In the genomic region with DNA sequence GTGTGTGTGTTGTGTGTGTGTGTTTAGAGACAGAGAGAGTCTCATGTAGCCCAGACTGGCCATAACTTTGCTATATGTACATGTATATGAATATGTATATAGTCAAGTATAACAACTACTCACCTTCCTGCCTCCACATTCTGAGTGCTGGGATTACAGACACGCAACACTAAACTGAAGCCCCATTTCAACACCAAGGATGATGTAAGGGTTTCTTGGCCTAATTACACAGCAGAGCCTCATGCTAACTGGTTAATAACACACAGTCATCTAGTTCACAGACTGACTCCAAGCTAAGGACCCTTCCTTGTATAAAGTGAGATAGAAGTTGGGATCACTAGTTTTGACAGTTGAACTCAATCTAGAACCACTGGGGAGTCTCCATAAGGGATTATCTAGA, we compare ENCODE assay signal across 16 mouse cellular contexts.
"Had no signal": no experiment of that assay in that cellular context is flagged by ENCODE, and none has a peak within 500 bp of the region (broad histone marks: within the 10 kb centered on the region; RNA-seq: fewer than 3 reads in every experiment).

No protein-coding gene starts in this region.

- ATAC-seq: lung, postnatal 0 days; midbrain, embryonic 13.5 days; midbrain, embryonic 15.5 days had no signal

- H3K27ac ChIP-seq: lung, embryonic 15.5 days; macrophage; midbrain, embryonic 13.5 days; midbrain, embryonic 15.5 days; neural tube, embryonic 12.5 days; stomach, embryonic 15.5 days; stomach, postnatal 0 days had no signal

- H3K9ac ChIP-seq: lung, embryonic 15.5 days; midbrain, embryonic 13.5 days; midbrain, embryonic 15.5 days; neural tube, embryonic 12.5 days; stomach, embryonic 15.5 days had no signal

- DNase-seq: lung, adult 2 months; lung, postnatal 14 days; lung, postnatal 36 days; right cerebral cortex, postnatal 14 days; thymus, adult 2 months; thymus, postnatal 36 days had no signal

- H3K9me3 ChIP-seq: lung, embryonic 15.5 days; megakaryocyte, embryonic 14.5 days; midbrain, embryonic 13.5 days; midbrain, embryonic 15.5 days; neural tube, embryonic 12.5 days; stomach, embryonic 15.5 days had no signal

- H3K4me2 ChIP-seq: lung, embryonic 15.5 days; midbrain, embryonic 11.5 days; midbrain, embryonic 13.5 days; midbrain, embryonic 15.5 days; neural tube, embryonic 12.5 days; stomach, embryonic 15.5 days had no signal

- H3K4me3 ChIP-seq: lung, embryonic 15.5 days; megakaryocyte, embryonic 14.5 days; midbrain, embryonic 13.5 days; midbrain, embryonic 15.5 days; neural tube, embryonic 12.5 days; stomach, embryonic 15.5 days had no signal

- H3K36me3 ChIP-seq: lung, embryonic 15.5 days; midbrain, embryonic 13.5 days; midbrain, embryonic 15.5 days; neural tube, embryonic 12.5 days; stomach, embryonic 15.5 days had no signal

- H3K27me3 ChIP-seq: lung, embryonic 15.5 days; megakaryocyte, embryonic 14.5 days; midbrain, embryonic 13.5 days; midbrain, embryonic 15.5 days; neural tube, embryonic 12.5 days; stomach, embryonic 15.5 days had no signal
